Mouse (Mus musculus) stomach, postnatal 0 days (tissue): ENCODE data around the gene Wfdc1.

ENCODE experiments used
- CTCF ChIP-seq: IDR thresholded peaks from 2 replicates; pipeline ENCODE4 v1.5.1; 2016; ENCODE audit warnings: antibody characterized with exemption, low read depth, mild to moderate bottlenecking, moderate library complexity
- EP300 ChIP-seq: optimal IDR thresholded peaks from 2 replicates; pipeline ENCODE3; 2016; ENCODE audit warnings: antibody characterized with exemption

GRCm38 (mm10) chr8:119665270-119665669 is 895 bp upstream of the Wfdc1 start:
- TF ChIP-seq CTCF: no peak
- TF ChIP-seq EP300: no peak
